Mouse (Mus musculus) adrenal gland, postnatal 4 days (tissue): ENCODE data around the gene Supt3. TPM values are rescaled to one million over a fixed set of nuclear protein-coding genes. Genes with fewer than 3 reads are reported as not detected.

Source experiments
- DNase-seq, 2 experiments: peaks; one replicate each; pipeline ENCODE4 v3.0.0; 2021 to 2022; ENCODE audit warnings: low spot score in 2 of 2, mixed read lengths in 2 of 2
- long read RNA-seq, 2 experiments: library from polyadenylated mRNA; stranded (forward); transcript quantifications; one replicate each; pipeline ENCODE4 v2.0.0; 2021
- total RNA-seq, 2 experiments: library from RNA; stranded (reverse); gene quantifications; 2 replicates each; pipeline ENCODE4 v1.2.3; 2021

The Supt3 gene
- total RNA-seq: 10 to 100 TPM; 23.5 to 25.9 TPM
- long read RNA-seq, experiment 1, transcript Supt3-201 (12 exons, 1,508 nt): major isoform, 11 of 14 reads
- long read RNA-seq, experiment 1, partial matches to known transcripts: 0 of 14 reads
- long read RNA-seq, experiment 1, other reads (novel, unspliced or antisense): 2 of 14 reads
- long read RNA-seq, experiment 2, transcript Supt3-201 (12 exons, 1,508 nt): major isoform, 13 of 18 reads
- long read RNA-seq, experiment 2, partial matches to known transcripts: 1 of 18 reads
- long read RNA-seq, experiment 2, other reads (novel, unspliced or antisense): 3 of 18 reads

- peak; percentile 95 to 98 for DNase-seq
Observed at GRCm38 (mm10) chr17:44776738-44777270, at the start of gene Supt3. Supt3 (plus strand) TSS chr17:44777152.

- DNase-seq: no peak
Observed at GRCm38 (mm10) chr17:44727675-44728074, 49.3 kb upstream of the Supt3 start.

- no peak for DNase-seq
Observed at GRCm38 (mm10) chr17:44728464-44728863, 48.5 kb upstream of the Supt3 start.

- DNase-seq: no peak
Observed at GRCm38 (mm10) chr17:44733544-44734310, 43.2 kb upstream of the Supt3 start.

GRCm38 (mm10) chr17:44734501-44735222, 42.3 kb upstream of the Supt3 start:
- peak; percentile 12 to 32 for DNase-seq

- peak in 1 of 2 experiments; percentile 24 for DNase-seq
Observed at GRCm38 (mm10) chr17:44735223-44735990, 41.5 kb upstream of the Supt3 start.

- peak; percentile 46 to 55 for DNase-seq
Observed at GRCm38 (mm10) chr17:44735991-44736561, 40.9 kb upstream of the Supt3 start.

- no peak for DNase-seq
Observed at GRCm38 (mm10) chr17:44737275-44738120, 39.5 kb upstream of the Supt3 start.

- DNase-seq: no peak
Observed at GRCm38 (mm10) chr17:44738121-44738637, 38.8 kb upstream of the Supt3 start.

GRCm38 (mm10) chr17:44742246-44742645, 34.7 kb upstream of the Supt3 start:
- DNase-seq: no peak

- no peak for DNase-seq
Observed at GRCm38 (mm10) chr17:44743780-44744179, 33.2 kb upstream of the Supt3 start.

- no peak for DNase-seq
Observed at GRCm38 (mm10) chr17:44745378-44745777, 31.6 kb upstream of the Supt3 start.

- DNase-seq: no peak
Observed at GRCm38 (mm10) chr17:44766318-44766717, 10.6 kb upstream of the Supt3 start.

GRCm38 (mm10) chr17:44766975-44767374, 10.0 kb upstream of the Supt3 start:
- no peak for DNase-seq

GRCm38 (mm10) chr17:44767375-44767774, 9.6 kb upstream of the Supt3 start:
- no peak for DNase-seq

- DNase-seq: no peak
Observed at GRCm38 (mm10) chr17:44768522-44768921, 8.4 kb upstream of the Supt3 start.

GRCm38 (mm10) chr17:44770871-44771270, 6.1 kb upstream of the Supt3 start:
- DNase-seq: no peak

- DNase-seq: no peak
Observed at GRCm38 (mm10) chr17:44772576-44772975, 4.4 kb upstream of the Supt3 start.

- peak; percentile 33 to 53 for DNase-seq
Observed at GRCm38 (mm10) chr17:44777337-44777804, 419 bp downstream of the Supt3 start.
